Mouse (Mus musculus): ENCODE measurements around the gene Gcsh.

GRCm38 (mm10) chr8:116991241-116991640 is 2.1 kb downstream of the Gcsh start:
- TF ChIP-seq MYC (IDR thresholded peaks at IDR 0.05; ENCODE audit: low read depth, low read length), result no peak
- TF ChIP-seq POLR2A (IDR thresholded peaks at IDR 0.05; ENCODE audit: control insufficient read depth in 1 of 2, insufficient read depth in 1 of 2, low read depth in 1 of 2, low read length in 2 of 2, poor library complexity in 1 of 2), result no peak
- TF ChIP-seq CTCF (IDR thresholded peaks at IDR 0.05 in 2 of 3, conservative IDR thresholded peaks at IDR 0.05 in 1 of 3; ENCODE audit: control insufficient read depth in 1 of 3, insufficient read depth in 1 of 3, low read depth in 2 of 3, low read length in 3 of 3, poor library complexity in 1 of 3, severe bottlenecking in 1 of 3), result no peak
- TF ChIP-seq MAFK (IDR thresholded peaks at IDR 0.05; ENCODE audit: borderline replicate concordance, low read depth, low read length), result no peak
- TF ChIP-seq POLR2AphosphoS5 (IDR thresholded peaks at IDR 0.05; ENCODE audit: borderline replicate concordance, low read depth, low read length), result no peak
- no peak for TF ChIP-seq BHLHE40 (IDR thresholded peaks at IDR 0.05; ENCODE audit: borderline replicate concordance, low read depth, low read length)
- TF ChIP-seq SIN3A (IDR thresholded peaks at IDR 0.05; ENCODE audit: low read length), result no peak
- TF ChIP-seq HCFC1 (IDR thresholded peaks at IDR 0.05; ENCODE audit: low read depth, low read length), result no peak
- TF ChIP-seq TBP (IDR thresholded peaks at IDR 0.05; ENCODE audit: low read depth, low read length), result no peak
- TF ChIP-seq MYB (IDR thresholded peaks at IDR 0.05; ENCODE audit: low read depth, low read length), result no peak
- no peak for TF ChIP-seq E2F4 (IDR thresholded peaks at IDR 0.05; ENCODE audit: borderline replicate concordance, low read depth, low read length)
- no peak for TF ChIP-seq ZC3H11A (IDR thresholded peaks at IDR 0.05; ENCODE audit: low read depth, low read length)
- TF ChIP-seq CHD2 (IDR thresholded peaks at IDR 0.05; ENCODE audit: low read length), result no peak

Data from MEL (cell line).